Mouse (Mus musculus) 416B (cell line): Measurements from ENCODE around the gene Fat3.

ENCODE experiments used
- DNase-seq: peaks from one replicate; pipeline ENCODE4 v3.0.0; 2011; ENCODE audit warnings: low read depth

The Fat3 gene

DNA sequence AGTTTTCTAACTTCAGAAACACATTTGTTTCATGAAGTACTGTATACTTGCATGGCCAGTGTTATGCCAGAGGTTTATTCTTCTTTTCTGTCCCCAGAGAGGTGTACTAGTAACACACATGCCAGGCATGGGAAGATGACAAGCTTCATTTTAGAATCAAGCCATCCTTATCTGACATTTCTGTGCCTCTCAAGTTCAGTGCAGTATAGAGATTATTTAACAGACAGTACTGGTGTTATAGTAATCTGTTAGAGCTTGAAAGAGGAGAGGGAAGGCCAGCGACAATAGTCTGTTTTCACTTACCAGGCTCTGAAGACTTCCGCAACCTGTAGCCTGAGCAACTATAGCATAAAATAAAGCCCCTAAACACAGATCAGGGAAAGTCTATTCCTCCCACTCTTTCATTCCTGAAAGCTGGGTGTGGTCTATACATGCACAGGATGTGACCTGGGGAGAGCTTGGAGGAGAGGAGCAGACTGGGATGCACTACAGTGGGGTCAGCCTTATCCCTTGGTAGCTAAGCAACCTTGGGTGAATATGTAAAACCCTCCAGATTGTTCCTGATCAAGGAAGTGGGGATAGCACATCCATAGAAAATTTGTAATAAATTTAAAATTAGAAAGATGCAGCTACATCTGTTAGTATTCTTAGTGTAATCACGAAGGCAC, 557.5 kb downstream of the Fat3 start:
- DNase-seq = no peak

DNA sequence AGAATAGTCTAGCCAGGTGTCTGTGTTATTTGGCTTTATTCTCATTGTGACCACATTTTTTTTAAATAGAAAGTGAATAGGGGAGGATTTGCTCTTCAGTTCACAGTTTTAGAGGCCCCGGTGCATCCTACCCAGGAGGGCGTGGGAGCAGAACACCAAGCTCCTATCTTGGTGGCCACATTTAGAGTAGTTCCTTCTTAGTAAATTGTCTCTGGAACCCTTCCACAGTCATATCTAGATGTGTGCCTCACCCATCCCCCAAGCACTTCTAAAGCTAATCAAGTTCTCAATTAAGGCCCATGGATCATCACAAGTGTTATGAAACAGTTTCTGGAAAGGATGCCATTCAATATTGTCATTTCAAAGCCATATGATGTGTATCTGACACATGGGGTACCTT, 559.3 kb downstream of the Fat3 start:
- DNase-seq = no peak

- peak; percentile 38 for DNase-seq
These were observed 560.0 kb downstream of the Fat3 start for GRCm38 (mm10) chr9:15940933-15941673.

GRCm38 (mm10) chr9:15939594-15939993, 561.5 kb downstream of the Fat3 start:
- peak; percentile 9 for DNase-seq

DNA sequence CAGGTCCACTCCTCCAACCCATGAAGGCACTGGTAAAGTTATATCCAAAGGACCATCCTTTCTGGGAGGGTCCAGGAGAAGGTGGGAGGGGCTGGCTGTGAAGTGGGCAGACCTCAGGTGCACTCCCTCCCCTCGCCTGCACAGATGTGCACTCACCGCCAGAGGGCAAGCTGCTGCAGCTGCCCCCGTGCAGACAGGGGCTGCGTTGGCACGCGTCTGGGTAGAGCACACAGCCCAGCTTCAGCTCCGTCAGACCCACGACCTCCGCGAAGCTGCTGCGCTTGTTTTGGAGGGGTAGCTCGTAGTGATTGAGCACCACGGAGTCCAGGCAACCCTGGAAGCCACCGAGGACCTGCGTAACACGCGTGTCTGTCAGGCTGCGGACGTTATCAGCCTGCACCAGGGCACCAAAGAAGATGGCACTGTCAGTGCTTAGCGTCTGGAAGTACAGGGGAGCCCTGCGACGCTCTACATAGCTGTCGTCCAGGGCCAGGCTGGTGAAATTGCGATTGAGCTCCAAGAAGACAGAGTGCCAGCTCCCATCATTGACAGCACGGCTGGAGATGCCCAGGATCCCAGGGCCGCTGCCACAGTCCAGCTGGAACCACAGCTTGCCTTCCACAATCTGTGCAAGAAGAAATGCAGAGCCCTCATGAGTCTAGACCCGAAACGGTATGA, 563.1 kb downstream of the Fat3 start:
- no peak for DNase-seq

DNA sequence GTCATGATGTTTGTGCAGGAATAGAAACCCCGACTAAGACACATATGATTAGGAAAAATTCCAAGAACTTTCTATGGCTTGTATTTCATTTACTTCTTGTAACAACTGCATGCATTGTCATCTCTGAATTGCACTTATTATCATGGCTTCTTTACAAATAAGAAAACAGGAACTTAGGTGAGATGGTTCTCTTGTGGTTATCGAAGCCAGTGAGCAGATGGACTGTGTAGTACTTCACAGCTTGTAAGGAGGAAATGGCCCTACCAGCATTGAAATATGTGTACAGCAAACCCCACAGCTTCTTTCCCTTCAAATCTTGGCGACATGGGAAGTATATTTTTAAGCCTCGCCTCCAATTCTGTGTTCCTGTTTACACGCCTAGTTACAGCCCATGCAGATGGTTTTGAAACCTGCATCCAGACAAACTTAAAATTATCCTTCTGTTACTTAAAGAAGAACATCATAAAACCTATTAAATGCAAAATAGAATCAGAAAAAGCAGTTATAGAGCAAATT, 570.1 kb downstream of the Fat3 start:
- DNase-seq = no peak

DNA sequence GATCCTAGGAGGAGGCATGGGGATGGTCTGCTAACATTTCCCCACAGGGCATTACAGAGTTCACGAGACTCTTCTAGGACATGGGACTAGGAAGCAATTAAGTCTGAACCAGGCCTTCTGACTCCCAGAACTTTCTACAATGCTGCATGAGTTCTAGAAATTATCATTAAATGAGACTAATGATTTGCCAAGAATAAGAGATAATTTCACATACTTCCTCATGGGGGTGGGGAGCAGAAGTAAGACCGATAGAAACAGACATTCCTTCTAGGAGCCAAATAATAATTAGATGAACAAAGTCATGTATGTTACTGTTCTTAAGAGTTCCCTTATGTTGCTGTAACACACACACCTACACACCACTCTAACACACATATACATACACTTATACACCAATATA, 572.8 kb downstream of the Fat3 start:
- DNase-seq = no peak

DNA sequence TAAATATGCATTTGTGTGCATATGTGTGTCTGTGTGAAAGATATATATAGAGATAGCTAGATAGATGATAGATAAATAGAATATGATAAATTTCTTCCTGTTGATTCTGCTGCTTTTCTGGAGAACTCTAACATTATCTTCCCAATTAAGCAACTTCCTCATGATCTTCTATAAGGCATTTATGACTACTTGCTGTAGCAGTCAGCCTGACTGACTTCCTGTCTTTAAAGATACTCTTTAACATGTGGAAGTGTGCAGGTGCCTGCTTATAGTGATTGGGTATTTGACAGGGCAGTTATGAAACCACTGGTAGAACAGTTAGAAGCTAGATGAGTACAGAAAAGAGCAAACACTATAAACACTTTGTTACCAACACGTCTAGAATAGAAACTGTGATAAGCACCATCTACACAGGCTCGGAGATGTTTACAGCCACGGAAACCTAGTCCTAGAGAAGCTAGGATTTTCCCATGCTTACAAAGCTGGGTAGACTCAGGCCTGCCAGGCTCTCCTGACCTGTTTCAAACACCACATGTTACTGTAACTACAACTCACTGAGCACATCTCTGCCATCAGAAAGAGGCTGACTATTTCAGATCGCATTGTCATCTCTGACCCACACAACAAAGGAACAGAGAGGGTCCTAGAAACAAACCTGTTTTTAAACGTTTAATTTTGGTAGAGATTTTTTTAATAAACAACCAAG, 573.6 kb downstream of the Fat3 start:
- no peak for DNase-seq

GRCm38 (mm10) chr9:15925237-15925636, 575.8 kb downstream of the Fat3 start:
- DNase-seq = no peak

- DNase-seq = no peak
These were observed 580.8 kb downstream of the Fat3 start for GRCm38 (mm10) chr9:15920271-15920670.

GRCm38 (mm10) chr9:15919373-15920005, 581.6 kb downstream of the Fat3 start:
- no peak for DNase-seq

- DNase-seq = no peak
These were observed 584.5 kb downstream of the Fat3 start for GRCm38 (mm10) chr9:15916600-15916999.

DNA sequence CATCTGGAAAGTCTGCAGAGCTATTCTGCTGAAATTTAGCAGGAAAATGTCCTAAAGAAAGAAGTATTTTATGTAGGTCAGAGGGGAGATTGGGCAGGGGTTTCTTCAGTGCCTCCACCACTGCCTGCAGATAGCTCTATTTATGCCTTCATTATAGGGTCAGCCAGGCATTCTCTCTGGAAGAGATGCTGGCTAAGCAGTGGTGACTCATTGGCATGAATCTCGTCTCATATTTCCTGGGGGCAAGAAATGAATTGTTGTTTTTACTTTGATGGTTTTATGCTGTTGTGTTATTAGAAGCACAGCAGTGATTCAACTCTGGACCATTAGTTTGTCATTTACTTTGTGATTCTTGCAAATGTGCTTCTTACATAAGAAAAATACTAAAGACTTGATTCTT, 588.4 kb downstream of the Fat3 start:
- DNase-seq = no peak

DNA sequence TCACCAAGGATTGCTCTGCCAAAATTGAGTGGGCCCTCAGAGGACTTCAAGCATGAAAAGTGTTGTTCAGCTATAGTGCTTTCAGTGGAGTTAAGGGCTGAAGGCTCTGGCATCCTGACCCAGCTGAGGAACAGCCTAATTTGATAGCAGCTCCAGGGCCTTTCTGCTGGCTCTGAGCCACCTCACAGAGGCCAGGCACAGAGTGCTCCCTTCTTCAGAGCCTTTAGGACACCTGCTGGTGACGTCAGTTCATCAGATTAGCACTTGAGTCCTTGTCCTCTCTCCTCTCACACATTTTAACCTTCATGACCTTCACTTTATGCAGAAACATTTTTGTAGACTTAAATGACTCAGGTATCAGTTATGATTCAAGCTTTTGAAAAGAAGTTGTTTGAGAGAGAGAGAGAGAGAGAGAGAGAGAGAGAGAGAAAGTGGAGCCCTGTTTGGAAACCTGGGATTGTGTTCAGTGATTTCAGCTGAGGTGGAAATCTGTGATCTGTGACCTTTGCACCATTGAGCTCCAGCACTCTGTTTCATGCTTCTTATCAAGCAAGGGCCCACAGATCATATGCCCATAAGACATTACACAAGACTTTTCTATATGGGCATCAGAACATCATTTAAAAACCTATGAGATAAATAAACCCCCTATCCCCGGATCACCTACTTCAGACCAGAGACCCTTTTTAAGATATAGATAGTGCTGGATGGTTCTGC, 591.5 kb downstream of the Fat3 start:
- DNase-seq = no peak

GRCm38 (mm10) chr9:15903948-15904750, 596.9 kb downstream of the Fat3 start:
- no peak for DNase-seq

- DNase-seq = no peak
These were observed 603.0 kb downstream of the Fat3 start for GRCm38 (mm10) chr9:15898112-15898511.

GRCm38 (mm10) chr9:15886756-15887155, 614.3 kb downstream of the Fat3 start:
- DNase-seq = no peak

GRCm38 (mm10) chr9:15880754-15881153, 620.3 kb downstream of the Fat3 start:
- no peak for DNase-seq

DNA sequence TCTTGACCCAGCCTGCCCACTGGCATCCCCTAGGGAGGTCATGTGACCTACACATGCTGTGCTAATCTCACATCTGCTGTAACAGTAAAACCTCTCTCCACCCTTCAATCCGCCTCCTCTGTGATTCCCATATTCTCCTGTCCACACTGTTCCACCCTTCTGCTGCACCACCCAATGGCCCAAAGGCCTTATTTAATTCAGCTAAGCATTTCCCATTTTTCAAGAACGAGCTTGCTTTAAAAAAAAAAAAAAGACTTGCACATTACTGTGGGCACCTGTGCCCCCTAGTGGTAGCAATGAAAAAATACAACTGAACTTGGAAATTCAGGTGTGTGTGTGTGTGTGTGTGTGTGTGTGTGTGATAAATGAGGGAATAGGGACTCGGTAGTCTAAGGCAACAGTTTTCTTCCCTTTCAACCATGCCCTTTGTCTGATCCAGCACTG, 620.9 kb downstream of the Fat3 start:
- DNase-seq = peak; percentile 71

- no peak for DNase-seq
These were observed 626.5 kb downstream of the Fat3 start, which contains the start of gene Mtnr1b for GRCm38 (mm10) chr9:15874506-15875160. TSS of gene Mtnr1b (minus strand) at chr9:15874556.
